Mouse (Mus musculus): ENCODE data around the gene Slc22a8.

Slc22a8 gene

GRCm38 (mm10) chr19:8590954-8591353 is at the start of gene Slc22a8:
Slc22a8 (plus strand) TSS chr19:8591254.
- no peak for DNase-seq

- DNase-seq: no peak
Observed at GRCm38 (mm10) chr19:8558897-8559296, 32.2 kb upstream of the Slc22a8 start.

- no peak for DNase-seq
Observed at GRCm38 (mm10) chr19:8564021-8564420, 27.0 kb upstream of the Slc22a8 start.

GRCm38 (mm10) chr19:8564469-8564868 is 26.6 kb upstream of the Slc22a8 start:
- no peak for DNase-seq

GRCm38 (mm10) chr19:8565262-8565661 is 25.8 kb upstream of the Slc22a8 start:
- no peak for DNase-seq

GRCm38 (mm10) chr19:8565985-8566384 is 25.1 kb upstream of the Slc22a8 start:
- DNase-seq: peak; percentile 16 to 32

GRCm38 (mm10) chr19:8567104-8567880 is 23.8 kb upstream of the Slc22a8 start:
- DNase-seq: peak; percentile 68 to 79

- peak; percentile 61 to 66 for DNase-seq
Observed at GRCm38 (mm10) chr19:8569453-8569863, 21.6 kb upstream of the Slc22a8 start.

- no peak for DNase-seq
Observed at GRCm38 (mm10) chr19:8570341-8571040, 20.6 kb upstream of the Slc22a8 start.

- no peak for DNase-seq
Observed at GRCm38 (mm10) chr19:8571746-8572145, 19.3 kb upstream of the Slc22a8 start.

GRCm38 (mm10) chr19:8572485-8572884 is 18.6 kb upstream of the Slc22a8 start:
- no peak for DNase-seq

- no peak for DNase-seq
Observed at GRCm38 (mm10) chr19:8577432-8577831, 13.6 kb upstream of the Slc22a8 start.

GRCm38 (mm10) chr19:8578293-8578969 is 12.6 kb upstream of the Slc22a8 start:
- peak; percentile 75 to 82 for DNase-seq

- DNase-seq: no peak
Observed at GRCm38 (mm10) chr19:8578970-8579342, 12.1 kb upstream of the Slc22a8 start.

- no peak for DNase-seq
Observed at GRCm38 (mm10) chr19:8585298-8585697, 5.8 kb upstream of the Slc22a8 start.

GRCm38 (mm10) chr19:8585899-8586298 is 5.2 kb upstream of the Slc22a8 start:
- DNase-seq: no peak

- DNase-seq: no peak
Observed at GRCm38 (mm10) chr19:8586350-8586749, 4.7 kb upstream of the Slc22a8 start.

- DNase-seq: no peak
Observed at GRCm38 (mm10) chr19:8587315-8587714, 3.7 kb upstream of the Slc22a8 start.

GRCm38 (mm10) chr19:8592155-8592554 is 1.1 kb downstream of the Slc22a8 start:
- DNase-seq: no peak

GRCm38 (mm10) chr19:8592873-8593408 is 1.9 kb downstream of the Slc22a8 start:
- no peak for DNase-seq

- DNase-seq: no peak
Observed at GRCm38 (mm10) chr19:8593833-8594232, 2.8 kb downstream of the Slc22a8 start.

- no peak for DNase-seq
Observed at GRCm38 (mm10) chr19:8594518-8594917, 3.5 kb downstream of the Slc22a8 start.

- DNase-seq: no peak
Observed at GRCm38 (mm10) chr19:8597269-8597668, 6.2 kb downstream of the Slc22a8 start.
